Mouse (Mus musculus) heart, embryonic 16.5 days (tissue): Measurements from ENCODE around the gene Ralgps2. TPM values are rescaled to one million over a fixed set of nuclear protein-coding genes. Genes with fewer than 3 reads are reported as not detected.

ENCODE experiments used
- ATAC-seq: fragments of 200-750 bp; cut with Nextera tagmentation; replicated peaks from 2 replicates; pipeline ENCODE4 v1.8.0; 2017; ENCODE audit warnings: moderate number of reproducible peaks; ENCODE audit not compliant: insufficient read depth, low FRiP score; ENCODE audit errors: extremely low read depth
- H3K27ac ChIP-seq: fragments of 300-500 bp; sonication (generic); 2 replicates; pipeline ENCODE4 v1.5.1; 2014; ENCODE audit warnings: mild to moderate bottlenecking, low read length, control low read depth, moderate library complexity
- H3K27me3 ChIP-seq: fragments of 300-500 bp; sonication (generic); 2 replicates; pipeline ENCODE4 v1.6.1; 2014; ENCODE audit warnings: low read length, mixed read lengths; ENCODE audit not compliant: control insufficient read depth, insufficient read depth
- H3K36me3 ChIP-seq: fragments of 300-500 bp; sonication (generic); 2 replicates; pipeline ENCODE4 v1.6.1; 2014; ENCODE audit not compliant: control insufficient read depth, insufficient read depth
- H3K4me1 ChIP-seq: fragments of 300-500 bp; sonication (generic); 2 replicates; pipeline ENCODE4 v1.6.1; 2014; ENCODE audit warnings: low read length, mixed read lengths; ENCODE audit not compliant: control insufficient read depth, insufficient read depth
- H3K4me2 ChIP-seq: fragments of 300-500 bp; sonication (generic); 2 replicates; pipeline ENCODE4 v1.6.1; 2014; ENCODE audit warnings: low read depth, mild to moderate bottlenecking, control low read depth, low read length
- H3K4me3 ChIP-seq: fragments of 300-500 bp; sonication (generic); 2 replicates; pipeline ENCODE4 v1.5.1; 2014; ENCODE audit warnings: mild to moderate bottlenecking, control low read depth, low read length
- H3K9ac ChIP-seq: fragments of 300-500 bp; sonication (generic); 2 replicates; pipeline ENCODE4 v1.6.1; 2014; ENCODE audit warnings: low read length, control low read depth
- H3K9me3 ChIP-seq: fragments of 300-500 bp; sonication (generic); replicated peaks from 2 replicates; pipeline ENCODE4 v1.6.1; 2016; ENCODE audit warnings: low read length; ENCODE audit not compliant: control insufficient read depth
- WGBS: fragments of 180-500 bp; shearing (Covaris S2); extraction: QIAGEN DNeasy Blood & Tissue Kit; methylation state at CpG from one replicate; pipeline ENCODE4 v1.1.7; 2014; 5-methylcytosine and 5-hydroxymethylcytosine counted together
- polyA plus RNA-seq: library from polyadenylated mRNA; unstranded; fragments of >200 nt; fragmentation: Nextera tagmentation; extraction: Ambion mirVana; gene quantifications from 2 replicates; pipeline ENCODE4 v1.2.1, GENCODE M21; 2015

Ralgps2 gene
- polyA plus RNA-seq, 1 experiment from 2014 or later: 58.2 TPM

DNA sequence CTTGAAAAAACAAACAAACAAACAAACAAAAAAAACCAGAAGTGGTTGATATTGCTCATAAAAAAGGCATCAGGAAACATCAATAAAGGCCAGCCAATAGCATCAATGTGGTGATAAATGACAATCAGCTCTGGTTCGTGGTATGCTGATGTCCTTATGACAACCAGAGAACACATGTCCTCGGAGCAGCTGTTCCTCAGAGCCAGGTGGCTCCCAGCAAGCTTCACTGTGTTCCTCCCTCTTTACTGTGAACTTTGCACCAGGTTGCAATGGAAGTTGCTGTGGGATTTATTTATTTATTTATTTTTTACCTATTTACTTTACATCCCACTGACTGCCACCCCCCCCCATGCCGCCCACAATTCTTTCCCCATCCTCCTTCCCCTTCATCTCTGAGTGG is 17.9 kb upstream of the Ralgps2 start:
- ATAC-seq: no peak
- H3K4me2 ChIP-seq: no peak overlapping the region
- H3K27ac ChIP-seq: no peak overlapping the region
- H3K4me1 ChIP-seq: peaks cover 18% of the 10 kb centered on the region
- no peak overlapping the region for H3K4me3 ChIP-seq
- no peaks in the 10 kb centered on the region for H3K9me3 ChIP-seq
- no peaks in the 10 kb centered on the region for H3K27me3 ChIP-seq
- H3K36me3 ChIP-seq: no peaks in the 10 kb centered on the region
- no peak overlapping the region for H3K9ac ChIP-seq
- 86% methylated on average over 3 of the region's 3 CpGs for WGBS

DNA sequence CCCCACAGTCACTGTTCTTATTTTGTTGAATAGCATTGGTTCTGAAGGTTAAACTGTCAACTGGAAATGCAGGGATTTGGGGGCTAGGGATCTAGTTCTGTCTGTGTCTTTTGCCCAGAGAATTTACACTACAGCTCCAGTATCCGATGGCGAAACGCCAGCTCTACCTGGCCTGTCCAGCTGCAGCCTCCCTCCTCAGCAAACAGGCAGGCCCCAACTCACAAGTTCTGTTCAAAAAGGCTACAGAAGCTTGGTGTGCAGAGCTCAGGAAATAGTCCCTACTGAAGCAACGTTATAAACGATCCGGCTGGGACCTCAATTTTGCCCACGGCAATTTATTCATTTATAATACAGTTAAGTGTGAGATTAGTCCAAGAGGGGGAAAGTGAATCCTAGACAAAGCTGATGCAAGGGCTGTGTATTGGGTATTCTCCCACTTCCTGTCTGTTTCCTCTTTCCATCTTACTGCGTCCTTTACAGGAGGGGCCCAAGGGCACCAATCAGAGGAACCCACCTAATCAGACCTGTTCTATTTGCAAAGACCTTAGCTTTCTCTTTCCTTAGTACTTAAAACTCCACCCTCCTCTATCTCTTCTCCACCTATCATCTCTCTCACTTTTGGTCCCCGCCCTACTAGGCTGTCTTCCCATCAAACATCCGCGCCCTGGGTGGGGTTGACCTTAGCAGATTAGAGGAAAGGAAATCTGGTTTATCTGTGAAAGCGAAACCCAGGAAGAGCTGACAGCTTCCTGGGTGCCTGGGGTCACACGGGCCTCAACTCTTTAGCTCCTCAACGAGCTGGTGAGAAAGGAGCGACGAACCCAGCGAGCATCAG is 16.7 kb upstream of the Ralgps2 start:
- H3K36me3 ChIP-seq: no peaks in the 10 kb centered on the region
- H3K9ac ChIP-seq: no peak overlapping the region
- peaks cover 23% of the 10 kb centered on the region for H3K4me1 ChIP-seq
- H3K27ac ChIP-seq: no peak overlapping the region
- no peak overlapping the region for H3K4me3 ChIP-seq
- peak overlapping the region; percentile 35 for H3K4me2 ChIP-seq
- H3K9me3 ChIP-seq: no peaks in the 10 kb centered on the region
- WGBS: 46% methylated on average over 17 of the region's 17 CpGs
- ATAC-seq: peak; percentile 43; the same call in 1 of the 2 replicates
- no peaks in the 10 kb centered on the region for H3K27me3 ChIP-seq

DNA sequence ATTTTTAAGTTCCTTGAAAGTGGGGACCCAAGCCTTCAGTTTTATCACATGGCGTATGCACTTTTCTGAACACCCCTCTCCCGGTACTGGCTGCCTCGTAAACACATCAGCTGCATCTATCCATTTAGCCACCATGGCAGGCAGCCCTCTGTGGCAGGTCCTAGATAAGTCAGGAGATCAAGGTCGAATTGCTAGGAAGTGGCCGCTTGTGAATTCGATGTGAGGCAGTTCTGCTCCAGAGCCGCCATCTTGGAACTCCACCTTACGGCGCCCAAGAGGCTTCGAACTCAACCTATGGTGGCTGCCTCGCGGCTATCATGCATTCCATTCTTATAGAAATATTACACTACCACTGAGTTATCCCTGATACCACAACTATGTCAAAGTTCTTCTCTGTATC is 14.8 kb upstream of the Ralgps2 start:
- no peak overlapping the region for H3K9ac ChIP-seq
- H3K4me3 ChIP-seq: no peak overlapping the region
- 92% methylated on average over 12 of the region's 12 CpGs for WGBS
- H3K4me1 ChIP-seq: peaks cover 19% of the 10 kb centered on the region
- no peaks in the 10 kb centered on the region for H3K36me3 ChIP-seq
- H3K27me3 ChIP-seq: no peaks in the 10 kb centered on the region
- no peak overlapping the region for H3K27ac ChIP-seq
- H3K4me2 ChIP-seq: no peak overlapping the region
- ATAC-seq: no peak
- H3K9me3 ChIP-seq: no peaks in the 10 kb centered on the region

DNA sequence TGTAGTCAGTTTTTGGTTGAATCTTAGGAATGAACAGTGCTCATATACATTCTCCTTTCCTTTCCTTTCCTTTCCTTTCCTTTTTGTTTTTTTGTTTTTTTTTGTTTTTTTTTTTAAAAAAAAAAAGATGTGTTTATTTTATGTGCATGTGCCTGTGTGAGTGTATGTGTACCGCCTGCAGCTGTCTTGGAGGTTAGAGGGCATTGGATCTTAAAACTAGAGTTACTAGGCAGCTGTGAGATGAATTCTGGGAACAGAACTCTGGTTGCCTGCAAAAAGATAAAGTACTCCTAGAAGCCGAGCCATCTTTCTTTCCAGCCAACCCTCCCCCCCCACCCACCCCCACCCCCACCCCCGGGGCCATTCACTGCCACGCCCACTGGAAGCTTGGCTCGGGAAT is 10.9 kb upstream of the Ralgps2 start:
- H3K4me3 ChIP-seq: no peak overlapping the region
- no peak for ATAC-seq
- WGBS: 43% methylated on average over 5 of the region's 5 CpGs
- no peaks in the 10 kb centered on the region for H3K27me3 ChIP-seq
- no peak overlapping the region for H3K27ac ChIP-seq
- H3K36me3 ChIP-seq: no peaks in the 10 kb centered on the region
- H3K4me1 ChIP-seq: peaks cover 7% of the 10 kb centered on the region
- no peak overlapping the region for H3K4me2 ChIP-seq
- H3K9me3 ChIP-seq: no peaks in the 10 kb centered on the region; the same call in 1 of the 2 replicates
- no peak overlapping the region for H3K9ac ChIP-seq

DNA sequence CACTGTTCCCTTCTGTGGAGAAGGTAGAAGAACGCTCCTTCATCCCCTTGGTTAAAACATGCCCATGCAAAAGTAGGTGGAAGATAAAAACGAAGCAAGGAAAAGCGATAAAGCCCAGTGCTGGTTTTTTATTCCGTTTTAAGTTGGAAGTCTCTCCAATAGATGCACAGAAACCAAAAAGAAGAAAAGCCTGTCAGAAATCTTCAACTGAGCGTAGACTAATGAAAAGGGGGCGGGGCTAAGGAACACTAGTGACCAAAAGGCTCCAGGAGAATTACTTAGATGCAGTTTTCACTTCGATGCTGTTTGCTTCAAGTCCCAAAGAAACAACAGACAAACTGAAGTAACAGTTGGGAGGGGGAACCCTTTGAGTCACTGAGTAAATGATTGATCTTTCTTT is 1.2 kb upstream of the Ralgps2 start:
- Histone ChIP-seq H3K9me3 (no peaks in the 10 kb centered on the region), H3K4me1 (peaks cover 7% of the 10 kb centered on the region), H3K27ac (no peak overlapping the region), H3K36me3 (no peaks in the 10 kb centered on the region), H3K27me3 (no peaks in the 10 kb centered on the region), H3K4me3 (peak overlapping the region; percentile 98), H3K9ac (no peak overlapping the region; the same call in 1 of the 2 replicates), H3K4me2 (peak overlapping the region; percentile 91)
- no peak for ATAC-seq
- 47% methylated on average over 7 of the region's 7 CpGs for WGBS

DNA sequence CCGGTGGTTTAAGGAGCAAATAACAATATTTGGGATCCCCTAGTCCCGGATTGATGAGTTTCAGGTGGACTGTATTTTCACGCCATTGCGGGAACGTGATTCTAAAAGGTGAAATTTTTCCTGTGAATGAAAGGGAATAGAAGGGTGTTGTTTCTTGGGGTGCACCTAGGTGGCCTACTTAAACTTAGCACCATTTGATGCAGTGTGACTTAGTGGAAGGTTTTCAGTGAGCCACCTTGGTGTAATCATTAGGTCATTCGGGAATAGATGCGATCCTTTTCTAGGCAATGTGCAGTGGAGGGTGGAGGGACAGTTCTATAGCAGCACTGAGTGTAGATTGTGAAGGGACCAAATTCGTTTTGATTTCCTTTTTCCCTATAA is 706 bp upstream of the Ralgps2 start:
- Histone ChIP-seq H3K4me1 (peaks cover 7% of the 10 kb centered on the region), H3K4me3 (peak overlapping the region; percentile 98), H3K9ac (peak overlapping the region; percentile 98), H3K27me3 (no peaks in the 10 kb centered on the region), H3K36me3 (no peaks in the 10 kb centered on the region), H3K27ac (no peak overlapping the region), H3K4me2 (peak overlapping the region; percentile 91), H3K9me3 (no peaks in the 10 kb centered on the region)
- ATAC-seq: no peak
- 5% methylated on average over 8 of the region's 8 CpGs for WGBS

DNA sequence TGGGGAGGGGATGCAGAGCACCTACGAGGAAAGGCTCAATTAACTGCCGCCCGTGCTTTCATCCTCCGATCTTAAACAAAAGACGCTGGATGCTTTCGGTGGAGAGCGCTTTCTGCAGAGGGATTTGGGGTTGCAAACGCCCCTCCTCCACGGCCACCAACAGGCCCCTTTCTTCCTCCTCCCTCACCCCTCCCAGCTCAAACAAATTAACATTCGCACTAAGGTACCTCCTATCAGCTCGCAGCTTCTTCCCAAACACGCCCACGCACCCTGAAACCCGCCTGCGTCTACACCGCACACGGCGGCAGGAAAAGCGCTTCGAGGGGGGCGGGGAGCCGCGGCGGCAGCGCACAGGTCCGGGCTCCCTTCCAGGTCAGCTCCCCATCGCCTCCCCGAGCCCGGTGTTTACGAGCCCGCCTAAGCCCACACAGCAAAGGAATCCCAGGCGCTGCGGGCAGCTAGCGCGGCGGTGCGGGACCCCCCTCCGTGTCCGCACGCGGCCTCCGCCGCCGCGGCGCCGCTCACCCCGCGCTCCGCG is 652 bp downstream of the Ralgps2 start:
- H3K9ac ChIP-seq: peak overlapping the region; percentile 98
- peak; percentile 71 for ATAC-seq
- no peaks in the 10 kb centered on the region for H3K27me3 ChIP-seq
- no peaks in the 10 kb centered on the region for H3K36me3 ChIP-seq
- peaks cover 7% of the 10 kb centered on the region for H3K4me1 ChIP-seq
- H3K4me3 ChIP-seq: peak overlapping the region; percentile 98
- H3K9me3 ChIP-seq: no peaks in the 10 kb centered on the region
- peak overlapping the region; percentile 93 for H3K27ac ChIP-seq
- WGBS: under 1% methylated on average over 46 of the region's 51 CpGs
- H3K4me2 ChIP-seq: peak overlapping the region; percentile 91

DNA sequence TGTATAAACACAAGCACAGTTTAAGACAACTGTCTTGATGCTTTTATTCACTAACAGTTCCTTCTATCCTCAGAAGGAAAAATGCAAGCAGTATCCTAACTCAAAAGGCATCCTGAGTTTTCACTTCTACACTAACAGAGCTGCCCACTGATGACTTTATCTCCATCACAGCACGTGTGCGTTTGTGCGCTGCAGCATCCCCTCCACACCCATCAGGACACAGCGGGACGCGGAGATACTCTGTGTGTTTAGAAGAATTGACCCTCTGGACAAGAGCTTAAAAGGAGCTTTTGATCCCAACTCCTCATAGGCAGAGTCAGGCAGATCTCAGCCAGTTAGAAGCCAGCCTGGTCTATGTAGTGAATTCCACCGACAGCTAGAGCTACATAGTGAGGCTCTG is 2.0 kb downstream of the Ralgps2 start:
- H3K4me3 ChIP-seq: no peak overlapping the region
- WGBS: 76% methylated on average over 7 of the region's 7 CpGs
- no peak overlapping the region for H3K9ac ChIP-seq
- H3K4me1 ChIP-seq: peaks cover 12% of the 10 kb centered on the region
- H3K27me3 ChIP-seq: no peaks in the 10 kb centered on the region
- no peak overlapping the region for H3K4me2 ChIP-seq
- ATAC-seq: no peak
- no peaks in the 10 kb centered on the region for H3K9me3 ChIP-seq
- H3K27ac ChIP-seq: no peak overlapping the region
- no peaks in the 10 kb centered on the region for H3K36me3 ChIP-seq

DNA sequence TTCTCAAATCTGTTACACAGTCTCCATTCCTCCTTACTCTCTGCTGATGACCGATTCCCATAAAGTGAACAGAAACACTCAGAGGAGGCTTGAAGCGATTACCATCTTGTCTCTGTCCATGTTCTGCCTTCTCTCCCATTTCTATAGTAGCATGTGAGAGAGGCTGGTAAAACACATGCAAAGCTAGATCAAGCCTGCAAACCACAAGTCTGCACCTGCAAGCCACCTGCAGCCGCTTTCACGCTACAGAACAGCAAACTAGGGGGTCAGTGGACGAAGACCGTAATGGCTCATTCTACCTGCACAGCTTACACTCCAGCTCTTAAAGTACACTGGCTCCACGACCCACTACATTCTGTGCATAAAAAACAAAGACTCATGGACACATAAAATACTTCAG is 5.7 kb downstream of the Ralgps2 start:
- no peak overlapping the region for H3K9ac ChIP-seq
- H3K9me3 ChIP-seq: no peaks in the 10 kb centered on the region
- 89% methylated on average over 7 of the region's 7 CpGs for WGBS
- H3K36me3 ChIP-seq: no peaks in the 10 kb centered on the region
- H3K4me1 ChIP-seq: peaks cover 27% of the 10 kb centered on the region
- H3K27me3 ChIP-seq: no peaks in the 10 kb centered on the region
- no peak for ATAC-seq
- no peak overlapping the region for H3K4me2 ChIP-seq
- H3K27ac ChIP-seq: peak overlapping the region; percentile 22; the same call in 1 of the 2 replicates
- H3K4me3 ChIP-seq: no peak overlapping the region
